Mouse (Mus musculus) midbrain, embryonic 16.5 days (tissue): Measurements from ENCODE around the gene Il18rap. TPM values are rescaled to one million over a fixed set of nuclear protein-coding genes. Genes with fewer than 3 reads are reported as not detected.
"Not testable (repeated sequence)": the region's sequence is repeated elsewhere in the genome, so short reads cannot be mapped to it uniquely, and the experiment has no call there.

Source experiments
- ATAC-seq: fragments of 200-750 bp; cut with Nextera tagmentation; 2 replicates; pipeline ENCODE4 v1.8.0; 2017; ENCODE audit warnings: moderate TSS enrichment
- H3K27ac ChIP-seq: fragments of 300-500 bp; sonication (generic); 2 replicates; pipeline ENCODE4 v1.5.1; 2014; ENCODE audit warnings: mild to moderate bottlenecking, low read length, mixed read lengths
- H3K27me3 ChIP-seq: fragments of 300-500 bp; sonication (generic); 2 replicates; pipeline ENCODE4 v1.6.1; 2014; ENCODE audit warnings: low read depth, low read length, mixed read lengths; ENCODE audit not compliant: control insufficient read depth, insufficient read depth
- H3K36me3 ChIP-seq: fragments of 300-500 bp; sonication (generic); 2 replicates; pipeline ENCODE4 v1.6.1; 2014; ENCODE audit warnings: mild to moderate bottlenecking, low read length, moderate library complexity, mixed read lengths; ENCODE audit not compliant: control insufficient read depth, insufficient read depth
- H3K4me1 ChIP-seq: fragments of 300-500 bp; sonication (generic); 2 replicates; pipeline ENCODE4 v1.6.1; 2014; ENCODE audit warnings: mild to moderate bottlenecking, low read length, mixed read lengths; ENCODE audit not compliant: control insufficient read depth, insufficient read depth
- H3K4me2 ChIP-seq: fragments of 300-500 bp; sonication (generic); 2 replicates; pipeline ENCODE4 v1.6.1; 2014; ENCODE audit warnings: mild to moderate bottlenecking, low read length, mixed read lengths
- H3K4me3 ChIP-seq: fragments of 300-500 bp; sonication (generic); 2 replicates; pipeline ENCODE4 v1.5.1; 2014; ENCODE audit warnings: low read depth, mild to moderate bottlenecking, low read length, moderate library complexity, mixed read lengths
- H3K9ac ChIP-seq: fragments of 300-500 bp; sonication (generic); 2 replicates; pipeline ENCODE4 v1.6.1; 2014; ENCODE audit warnings: low read depth, low read length, mixed read lengths
- H3K9me3 ChIP-seq: fragments of 300-500 bp; sonication (generic); replicated peaks from 2 replicates; pipeline ENCODE4 v1.6.1; 2014; ENCODE audit warnings: mild to moderate bottlenecking, low read length, mixed read lengths; ENCODE audit not compliant: control insufficient read depth, poor library complexity, severe bottlenecking
- WGBS: fragments of 180-500 bp; shearing (Covaris S2); extraction: QIAGEN DNeasy Blood & Tissue Kit; methylation state at CpG from one replicate; pipeline ENCODE4 v1.1.7; 2014; 5-methylcytosine and 5-hydroxymethylcytosine counted together
- polyA plus RNA-seq: library from polyadenylated mRNA; unstranded; fragments of >200 nt; fragmentation: Nextera tagmentation; extraction: Ambion mirVana; gene quantifications from 2 replicates; pipeline ENCODE4 v1.2.1, GENCODE M21; 2015

The Il18rap gene
- polyA plus RNA-seq, 1 experiment from 2014 or later: 0.18 TPM

GRCm38 (mm10) chr1:40580269-40580668 is 65.1 kb downstream of the Il18rap start:
- Histone ChIP-seq H3K9ac (no peak overlapping the region), H3K27me3 (no peaks in the 10 kb centered on the region), H3K27ac (no peak overlapping the region), H3K4me2 (peak overlapping the region; percentile 38; the same call in 1 of the 2 replicates), H3K9me3 (no peaks in the 10 kb centered on the region), H3K4me1 (peaks cover 2% of the 10 kb centered on the region; the same call in 1 of the 2 replicates), H3K36me3 (no peaks in the 10 kb centered on the region), H3K4me3 (no peak overlapping the region)
- ATAC-seq: no peak
- 72% methylated on average over 14 of the region's 14 CpGs for WGBS

- H3K4me1 ChIP-seq: no peaks in the 10 kb centered on the region
- H3K27ac ChIP-seq: no peak overlapping the region
- H3K27me3 ChIP-seq: no peaks in the 10 kb centered on the region
- no peak overlapping the region for H3K9ac ChIP-seq
- H3K36me3 ChIP-seq: no peaks in the 10 kb centered on the region
- H3K4me2 ChIP-seq: no peak overlapping the region
- no peak overlapping the region for H3K4me3 ChIP-seq
- no peak for ATAC-seq
- WGBS: 88% methylated on average over 5 of the region's 5 CpGs
- H3K9me3 ChIP-seq: no peaks in the 10 kb centered on the region
These were observed 71.6 kb downstream of the Il18rap start for GRCm38 (mm10) chr1:40586776-40587175.

- H3K4me1 ChIP-seq: no peaks in the 10 kb centered on the region
- no peaks in the 10 kb centered on the region for H3K27me3 ChIP-seq
- H3K9ac ChIP-seq: no peak overlapping the region
- no peak overlapping the region for H3K27ac ChIP-seq
- WGBS: 92% methylated on average over 4 of the region's 4 CpGs
- no peaks in the 10 kb centered on the region for H3K9me3 ChIP-seq
- no peak overlapping the region for H3K4me3 ChIP-seq
- H3K36me3 ChIP-seq: no peaks in the 10 kb centered on the region
- no peak for ATAC-seq
- no peak overlapping the region for H3K4me2 ChIP-seq
These were observed 75.8 kb downstream of the Il18rap start for GRCm38 (mm10) chr1:40590931-40591330.

GRCm38 (mm10) chr1:40597822-40598221 is 82.7 kb downstream of the Il18rap start:
- no peak for ATAC-seq
- Histone ChIP-seq H3K9ac (no peak overlapping the region), H3K9me3 (no peaks in the 10 kb centered on the region), H3K4me1 (no peaks in the 10 kb centered on the region), H3K4me3 (no peak overlapping the region), H3K36me3 (no peaks in the 10 kb centered on the region), H3K27ac (no peak overlapping the region), H3K4me2 (no peak overlapping the region), H3K27me3 (no peaks in the 10 kb centered on the region)
- WGBS: 77% methylated on average over 5 of the region's 5 CpGs

GRCm38 (mm10) chr1:40599661-40600060 is 84.5 kb downstream of the Il18rap start:
- 92% methylated on average over 9 of the region's 9 CpGs for WGBS
- not testable (repeated sequence) for H3K36me3 ChIP-seq, H3K27me3 ChIP-seq, H3K9ac ChIP-seq, H3K9me3 ChIP-seq, ATAC-seq, H3K4me2 ChIP-seq, H3K4me1 ChIP-seq, H3K4me3 ChIP-seq, H3K27ac ChIP-seq

GRCm38 (mm10) chr1:40600394-40601327 is 85.5 kb downstream of the Il18rap start:
- H3K4me3 ChIP-seq: no peak overlapping the region
- H3K9ac ChIP-seq: no peak overlapping the region
- no peaks in the 10 kb centered on the region for H3K9me3 ChIP-seq
- H3K27ac ChIP-seq: no peak overlapping the region
- ATAC-seq: no peak
- no peaks in the 10 kb centered on the region for H3K4me1 ChIP-seq
- 92% methylated on average over 25 of the region's 25 CpGs for WGBS
- H3K4me2 ChIP-seq: no peak overlapping the region
- no peaks in the 10 kb centered on the region for H3K36me3 ChIP-seq
- no peaks in the 10 kb centered on the region for H3K27me3 ChIP-seq

Other genes with a start within 250 kb of the Il18rap start
- 0.75 and 1.2 TPM in 2 replicates for gene Il1rl2, start 190.8 kb upstream of the Il18rap start, polyA plus RNA-seq
- gene Il1rl1, start 85.8 kb upstream of the Il18rap start, polyA plus RNA-seq: 0.04 TPM in 1 of 2 replicates, not detected in the other
- gene Il18r1, start 49.8 kb upstream of the Il18rap start, polyA plus RNA-seq: not detected in 2 replicates
- gene Slc9a4, start 64.7 kb downstream of the Il18rap start, polyA plus RNA-seq: not detected in 2 replicates
- gene Slc9a2, start 165.2 kb downstream of the Il18rap start, polyA plus RNA-seq: 0.24 and 0.35 TPM in 2 replicates